Mouse (Mus musculus) heart, postnatal 10 days (tissue): Measurements from ENCODE around the gene Syngr2. TPM values are rescaled to one million over a fixed set of nuclear protein-coding genes. Genes with fewer than 3 reads are reported as not detected.
A peak's percentile ranks its signal among the peaks of the same experiment; 100 is the strongest.
"Not testable (repeated sequence)": the region's sequence is repeated elsewhere in the genome, so short reads cannot be mapped to it uniquely, and the experiment has no call there.

Experiments used
- DNase-seq, 2 experiments: peaks; one replicate each; pipeline ENCODE4 v3.0.0; 2021
- intact Hi-C: fragments of 180-260 bp; cut with DNase I; formaldehyde crosslinking; loops from one replicate; pipeline ENCODE4 v1.15.1; 2025
- total RNA-seq, 2 experiments: library from RNA; stranded (reverse); gene quantifications; 2 replicates each; pipeline ENCODE4 v1.2.3; 2021

The Syngr2 gene
- total RNA-seq, 2 experiments from 2014 or later: 100 to 105 TPM

GRCm38 (mm10) chr11:117828888-117829604 lies 19.6 kb downstream of the Syngr2 start:
- intact Hi-C loops: loop anchor here (2.0 to 10.0 kb wide), 2 partner anchors 354 to 448 kb away; no protein-coding TSS in a partner anchor
- DNase-seq: peak; percentile 79 to 80

GRCm38 (mm10) chr11:117829671-117830215 lies 20.3 kb downstream of the Syngr2 start:
- intact Hi-C loops: loop anchor here (2.0 to 10.0 kb wide), 3 partner anchors 335 to 449 kb away; no protein-coding TSS in a partner anchor
- peak; percentile 59 to 67 for DNase-seq

- no peak for DNase-seq
- intact Hi-C loops: loop anchor here (10.0 kb wide), 1 partner anchor 336 kb away; no protein-coding TSS in a partner anchor
Measured at GRCm38 (mm10) chr11:117830401-117830800, 20.9 kb downstream of the Syngr2 start.

DNA sequence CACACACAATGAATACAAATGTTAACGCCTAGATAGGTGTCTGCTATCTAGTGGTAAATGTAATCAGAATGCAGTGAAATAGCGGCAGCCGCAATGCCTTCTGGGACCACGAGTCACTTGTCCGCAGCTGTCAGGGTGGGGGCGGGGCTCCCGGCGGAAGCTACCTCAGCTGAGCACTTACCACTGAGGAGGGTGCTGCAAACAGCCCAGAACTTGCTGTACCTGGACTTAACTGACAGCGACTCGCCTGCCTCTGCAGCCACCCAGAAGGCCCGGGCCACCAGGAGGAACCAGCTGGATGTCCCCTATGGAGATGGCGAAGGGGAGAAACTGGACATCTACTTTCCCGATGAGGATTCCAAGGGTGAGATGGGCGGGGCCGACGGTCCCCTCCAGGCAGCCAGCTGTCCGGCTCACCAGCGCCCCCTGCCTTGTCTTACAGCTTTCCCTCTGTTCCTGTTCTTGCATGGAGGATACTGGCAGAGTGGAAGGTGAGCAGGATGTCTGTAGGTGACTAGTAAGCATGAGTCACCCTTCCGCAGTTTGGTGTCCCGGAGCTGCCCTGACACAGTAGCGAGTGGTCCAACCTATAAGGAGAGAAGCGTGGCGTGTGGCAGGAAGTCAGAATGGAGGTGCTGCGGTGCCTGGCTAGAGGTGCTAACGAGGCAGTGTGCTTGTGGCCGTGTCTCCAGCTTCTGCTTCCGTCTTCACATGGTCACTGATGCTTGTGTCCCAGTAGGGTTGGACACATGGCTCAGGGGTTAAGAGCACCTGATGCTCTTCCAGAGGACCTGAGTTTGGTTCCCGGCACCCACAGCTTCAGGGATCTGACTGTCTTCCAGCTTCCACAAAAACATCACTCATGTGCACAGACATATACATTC lies 22.9 kb downstream of the Syngr2 start:
- peak; percentile 72 to 81 for DNase-seq
- intact Hi-C loops: loop anchor here (10.0 kb wide), 1 partner anchor 338 kb away; no protein-coding TSS in a partner anchor

GRCm38 (mm10) chr11:117833509-117833908 lies 24.0 kb downstream of the Syngr2 start:
- intact Hi-C loops: loop anchor here (10.0 kb wide), 1 partner anchor 339 kb away; no protein-coding TSS in a partner anchor
- DNase-seq: not testable (repeated sequence)

DNA sequence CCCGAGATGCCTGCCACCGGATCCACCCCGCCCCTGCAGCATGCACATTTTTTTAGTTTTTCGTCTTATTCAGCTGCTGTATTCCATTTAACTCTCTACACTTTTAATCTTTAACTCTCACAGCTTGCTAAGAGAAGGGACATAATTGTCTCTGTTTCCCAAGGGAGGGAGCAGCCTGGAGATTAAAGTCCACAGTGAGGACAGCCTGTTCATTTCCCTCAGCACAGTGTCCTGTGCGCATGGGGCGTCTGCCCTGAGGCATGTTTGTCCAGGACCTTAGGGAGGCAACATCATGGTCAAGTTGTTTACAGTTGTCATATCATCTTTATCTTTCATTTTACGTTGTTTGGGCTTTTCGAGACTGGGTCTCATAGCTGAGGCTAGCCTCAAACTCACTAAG lies 24.6 kb downstream of the Syngr2 start:
- intact Hi-C loops: loop anchor here (10.0 kb wide), 1 partner anchor 339 kb away; no protein-coding TSS in a partner anchor
- no peak for DNase-seq

GRCm38 (mm10) chr11:117836306-117836705 lies 26.8 kb downstream of the Syngr2 start:
- no peak for DNase-seq
- intact Hi-C loops: loop anchor here (10.0 kb wide), 1 partner anchor 342 kb away; no protein-coding TSS in a partner anchor

DNA sequence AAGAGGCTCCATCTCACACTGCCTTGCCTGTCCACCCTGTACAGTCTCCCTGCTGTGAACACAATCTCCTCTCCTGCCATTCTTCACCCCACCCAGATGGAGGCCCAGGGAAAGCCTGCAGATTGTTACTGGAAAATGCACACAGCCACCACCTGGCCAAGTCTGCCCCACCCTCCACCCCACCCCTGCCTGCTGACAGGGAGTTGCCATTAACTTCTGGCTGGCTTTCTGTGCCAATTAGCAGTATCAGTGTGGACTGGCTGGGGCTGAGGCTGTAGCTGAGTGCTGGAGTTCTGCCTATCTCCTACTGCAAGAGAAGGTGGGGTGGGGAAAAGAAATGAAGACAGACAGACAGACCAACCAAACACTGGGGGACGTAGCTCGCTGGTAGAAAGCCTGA lies 29.1 kb downstream of the Syngr2 start:
- intact Hi-C loops: loop anchor here (10.0 kb wide), 1 partner anchor 344 kb away; no protein-coding TSS in a partner anchor
- peak; percentile 65 to 71 for DNase-seq

- no peak for DNase-seq
- intact Hi-C loops: loop anchor here (10.0 kb wide), 1 partner anchor 344 kb away; no protein-coding TSS in a partner anchor
Measured at GRCm38 (mm10) chr11:117839021-117839420, 29.6 kb downstream of the Syngr2 start.

DNA sequence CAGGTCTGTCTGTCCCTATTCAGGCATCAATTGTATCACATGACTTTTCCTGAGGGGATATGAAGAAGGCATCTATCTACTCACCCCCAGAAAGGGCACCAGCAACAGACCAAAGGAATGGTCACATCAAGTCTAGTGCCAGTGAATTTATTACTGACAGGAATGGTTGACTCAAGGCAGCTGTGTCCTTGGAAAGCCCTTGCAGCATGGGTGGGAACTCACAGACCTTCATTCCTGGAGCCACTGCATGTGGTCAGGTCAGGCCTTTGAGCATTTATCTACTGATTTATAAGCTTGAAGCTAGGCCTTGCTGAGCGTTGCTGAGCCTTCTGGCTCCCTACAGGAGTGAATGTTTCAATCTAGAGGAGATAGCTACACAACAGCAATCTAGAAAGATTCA lies 31.4 kb downstream of the Syngr2 start:
- no peak for DNase-seq

GRCm38 (mm10) chr11:117843434-117843833 lies 34.0 kb downstream of the Syngr2 start:
- DNase-seq: no peak
- intact Hi-C loops: no loop called here

More for the DNA sequence above, 31.4 kb downstream of the Syngr2 start:
- intact Hi-C loops: no loop called here

DNA sequence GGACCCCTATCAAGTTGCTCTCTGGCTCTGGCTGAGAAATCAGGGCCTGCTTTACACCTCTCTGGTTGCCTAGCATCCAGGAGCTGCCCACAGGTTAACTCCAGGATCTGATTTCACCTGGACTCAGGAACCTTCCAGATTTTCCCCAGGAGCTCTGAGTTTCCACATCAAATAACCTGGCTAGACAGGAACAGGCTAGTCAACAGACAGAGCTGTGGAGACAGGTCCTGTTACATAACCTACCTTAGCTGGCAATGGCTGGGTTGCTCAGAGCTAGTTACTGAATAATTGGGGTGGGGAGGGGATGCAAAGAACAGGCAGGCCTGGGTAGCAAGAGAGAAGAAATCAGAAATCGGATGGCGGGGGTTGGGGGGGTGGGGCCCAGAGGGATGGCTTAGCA lies 35.5 kb downstream of the Syngr2 start:
- no peak for DNase-seq
- intact Hi-C loops: no loop called here

DNA sequence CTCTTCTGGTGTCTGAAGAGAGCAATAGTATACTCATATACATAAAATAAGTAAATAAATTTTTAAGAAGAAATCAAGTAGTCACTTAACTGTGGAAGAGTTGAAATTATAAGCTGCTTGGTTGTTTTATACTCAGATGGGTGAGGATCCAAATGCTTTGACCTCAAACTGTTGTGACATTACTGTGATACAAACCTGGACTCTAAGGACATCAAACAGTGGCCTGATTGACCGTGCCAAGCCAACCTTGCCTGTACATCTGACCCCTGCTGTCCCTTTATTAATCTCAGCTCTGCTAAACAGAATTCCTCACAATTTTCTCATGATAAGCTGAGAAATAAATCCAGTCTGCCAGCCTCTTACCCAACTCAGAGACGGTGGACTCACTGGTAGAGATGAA lies 36.2 kb downstream of the Syngr2 start:
- DNase-seq: no peak
- intact Hi-C loops: no loop called here

DNA sequence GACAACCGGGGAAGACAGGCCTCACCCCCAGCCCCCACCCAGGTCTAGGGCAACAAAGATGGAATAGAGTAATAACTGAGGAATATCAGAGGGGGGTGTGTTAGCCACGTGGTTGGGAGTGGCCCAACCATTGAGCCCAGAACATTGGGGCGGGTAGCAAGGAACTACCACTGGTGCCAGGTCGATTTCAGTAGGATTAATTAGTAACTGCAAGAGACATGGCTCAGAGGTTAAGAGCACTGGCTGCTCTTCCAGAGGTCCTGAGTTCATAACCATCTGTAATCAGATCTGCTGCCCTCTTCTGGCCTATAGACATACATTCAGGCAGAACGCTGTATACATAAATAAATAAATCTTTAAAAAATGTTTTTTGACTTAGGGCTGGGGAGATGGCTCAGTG lies 37.2 kb downstream of the Syngr2 start:
- no peak for DNase-seq
- intact Hi-C loops: no loop called here

DNA sequence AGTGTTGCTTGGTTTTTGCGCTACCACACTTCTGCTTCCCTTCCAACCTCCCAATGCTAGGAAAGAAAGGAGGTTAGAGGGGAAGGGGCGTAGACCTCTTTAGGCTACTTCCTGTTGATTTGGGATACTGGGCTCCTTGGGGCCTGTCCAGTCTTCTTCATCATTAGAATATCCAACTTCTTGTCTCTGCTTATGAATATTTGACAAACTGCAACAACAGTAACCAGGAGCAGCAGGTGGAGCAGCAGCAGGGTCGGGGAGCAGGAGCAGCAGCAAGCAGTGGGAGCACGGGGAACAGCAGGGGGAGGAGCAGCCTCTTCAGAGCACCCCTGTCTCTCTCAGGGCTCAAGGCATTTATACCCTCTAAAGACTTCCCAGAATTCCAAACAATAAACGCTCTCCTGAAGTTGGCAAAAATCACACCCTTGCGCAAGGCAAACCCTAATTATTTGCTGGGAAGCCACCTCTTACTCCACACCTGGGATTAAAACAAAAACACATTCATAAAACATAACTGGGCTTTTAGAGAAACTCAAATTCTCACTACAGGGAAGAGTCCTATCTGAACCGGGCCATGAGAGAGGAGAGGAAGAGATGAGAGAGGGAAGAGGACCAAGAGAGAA lies 38.2 kb downstream of the Syngr2 start:
- no peak for DNase-seq
- intact Hi-C loops: loop anchor here (2.0 kb wide), 1 partner anchor 21 kb away; the partner anchor contains the start of gene Tk1

GRCm38 (mm10) chr11:117848271-117848984 lies 39.0 kb downstream of the Syngr2 start:
- peak in 1 of 2 experiments; percentile 68 for DNase-seq
- intact Hi-C loops: loop anchor here (2.0 kb wide), 1 partner anchor 22 kb away; the partner anchor contains the start of gene Tk1

DNA sequence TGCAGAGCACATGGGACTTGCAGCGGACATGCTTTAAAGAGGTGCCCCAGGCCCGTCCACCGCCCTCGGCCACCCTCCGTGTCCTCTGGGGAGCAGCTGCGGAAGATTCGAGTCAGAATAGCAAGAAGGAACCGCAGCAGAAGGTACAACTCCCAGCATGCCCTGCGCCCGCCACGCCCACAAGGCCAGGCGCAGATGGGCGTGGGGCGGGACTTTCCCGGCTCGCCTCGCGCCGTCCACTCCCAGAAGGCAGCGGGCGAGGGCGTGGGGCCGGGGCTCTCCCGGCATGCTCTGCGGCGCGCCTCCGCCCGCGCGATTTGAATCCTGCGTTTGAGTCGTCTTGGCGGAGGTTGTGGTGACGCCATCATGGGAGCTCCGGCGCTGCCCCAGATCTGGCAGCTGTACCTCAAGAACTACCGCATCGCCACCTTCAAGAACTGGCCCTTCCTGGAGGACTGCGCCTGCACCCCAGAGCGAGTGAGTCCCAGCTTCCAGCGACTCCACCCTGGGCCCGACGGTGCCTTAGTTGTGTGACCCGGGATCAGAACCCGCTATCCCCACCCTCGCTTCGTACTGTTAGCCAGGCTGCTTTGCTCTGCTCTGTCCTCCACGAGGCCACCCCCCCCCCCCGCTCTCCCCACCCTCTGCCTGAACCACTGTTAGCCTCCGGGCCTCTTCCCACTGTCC lies 39.7 kb downstream of the Syngr2 start, which contains the start of gene Birc5:
Gene Birc5 (plus strand): TSS at position 267 of the 687 bp plus-strand sequence.
- intact Hi-C loops: loop anchor here (2.0 kb wide), 1 partner anchor 22 kb away; the partner anchor contains the start of gene Tk1
- DNase-seq: peak; percentile 97 to 98

DNA sequence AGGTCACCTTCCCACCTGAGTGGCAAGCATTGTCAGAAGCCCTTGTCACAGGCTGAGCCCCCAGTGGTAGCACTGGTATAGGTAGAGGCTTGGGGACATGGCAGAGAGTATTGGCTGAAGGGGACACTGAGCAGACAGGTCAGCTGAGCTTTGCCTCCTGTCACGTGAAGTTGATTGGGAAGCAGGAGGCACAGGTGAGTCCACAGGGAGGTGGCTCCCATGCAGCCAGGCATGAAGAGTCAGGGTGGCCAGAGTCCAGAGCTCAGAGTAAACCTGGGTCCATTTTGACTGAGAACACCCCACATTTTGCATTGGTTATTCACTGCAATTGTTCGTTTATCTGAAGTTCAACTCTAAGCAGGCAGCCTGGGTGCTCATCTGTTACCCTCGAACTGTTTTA lies 43.4 kb downstream of the Syngr2 start:
- no peak for DNase-seq
- intact Hi-C loops: no loop called here

DNA sequence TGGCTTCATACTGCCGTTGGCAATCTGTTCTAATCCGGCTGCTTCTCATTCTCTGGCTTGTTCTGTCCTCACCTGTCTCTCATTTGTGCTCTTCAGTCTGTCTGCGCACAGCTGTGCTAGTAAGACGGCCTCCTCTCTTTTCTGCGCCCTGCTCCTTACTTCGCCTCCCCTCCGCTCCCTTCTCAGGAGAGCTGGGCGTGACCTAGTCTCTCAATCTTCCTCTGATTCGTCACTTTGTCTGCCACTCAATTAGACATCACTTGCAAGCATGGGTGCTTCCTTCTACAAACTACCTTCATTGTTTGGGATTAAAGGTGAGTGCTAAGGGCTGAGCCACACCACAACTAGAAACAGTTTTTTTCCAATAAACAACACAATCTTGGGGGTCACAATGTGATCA lies 44.8 kb downstream of the Syngr2 start:
- DNase-seq: no peak
- intact Hi-C loops: no loop called here
